In genomic region chr1:132543789-132544188, GRCm38 (mm10) we compare ENCODE assay signal across 16 mouse cellular contexts. TPM values are rescaled to one million over a fixed set of nuclear protein-coding genes. Genes with fewer than 3 reads are reported as not detected.
A peak's percentile ranks its signal among the peaks of the same experiment; 100 is the strongest.
DNase-seq lines count a peak whose midpoint lies in the region; ATAC-seq lines count a peak whose summit lies in the region.
"Had no signal": no experiment of that assay in that cellular context is flagged by ENCODE, and none has a peak within 500 bp of the region (broad histone marks: within the 10 kb centered on the region; RNA-seq: fewer than 3 reads in every experiment).

No protein-coding gene starts in this region.

- H3K9me3 ChIP-seq in forebrain, embryonic 13.5 days (replicated peaks) = no peaks in the 10 kb centered on the region
- no peaks in the 10 kb centered on the region for H3K9me3 ChIP-seq in forebrain, embryonic 10.5 days
- no peaks in the 10 kb centered on the region for H3K9me3 ChIP-seq in midbrain, embryonic 11.5 days (ENCODE audit: control insufficient read depth, low read length)
- H3K9me3 ChIP-seq in midbrain, embryonic 10.5 days (replicated peaks) = no peaks in the 10 kb centered on the region
- no peaks in the 10 kb centered on the region for H3K9me3 ChIP-seq in midbrain, embryonic 16.5 days (replicated peaks; ENCODE audit: control insufficient read depth, low read length, poor library complexity, severe bottlenecking)
- H3K9me3 ChIP-seq: embryonic facial prominence, embryonic 15.5 days had no signal

- no peak for DNase-seq in forebrain, embryonic 10.5 days (ENCODE audit: extremely low spot score, low spot score)
- peak; percentile 83 for DNase-seq in midbrain, embryonic 11.5 days (ENCODE audit: low spot score, missing footprints)
- no peak for DNase-seq in midbrain, embryonic 10.5 days (ENCODE audit: low spot score)
- peak; percentile 49 for DNase-seq in gastrocnemius, postnatal 10 days
- no peak for DNase-seq in retina, embryonic 14.5 days (ENCODE audit: low spot score)
- no peak for DNase-seq in kidney, adult 18-20 months
- DNase-seq: adrenal gland, postnatal 10 days; layer of hippocampus, postnatal 36 days; lung, postnatal 10 days; thymus, adult 2 months had no signal

- H3K4me1 ChIP-seq in forebrain, embryonic 13.5 days = peaks cover 29% of the 10 kb centered on the region
- H3K4me1 ChIP-seq in forebrain, embryonic 10.5 days = peaks cover 33% of the 10 kb centered on the region
- H3K4me1 ChIP-seq in midbrain, embryonic 11.5 days (ENCODE audit: control insufficient read depth, insufficient read depth, low read length) = peaks cover 6% of the 10 kb centered on the region; the same call in 1 of the 2 replicates
- H3K4me1 ChIP-seq in midbrain, embryonic 10.5 days = peaks cover 36% of the 10 kb centered on the region
- peaks cover 24% of the 10 kb centered on the region for H3K4me1 ChIP-seq in midbrain, embryonic 16.5 days (ENCODE audit: control insufficient read depth, insufficient read depth, low read length)

- no peak for ATAC-seq in forebrain, embryonic 13.5 days
- ATAC-seq in midbrain, embryonic 11.5 days (ENCODE audit: low FRiP score) = no peak
- no peak for ATAC-seq in midbrain, embryonic 16.5 days
- ATAC-seq: CD4-positive, CD25-positive, alpha-beta regulatory T cell, adult 4 months had no signal

- H3K4me2 ChIP-seq in forebrain, embryonic 13.5 days = no peak overlapping the region
- no peak overlapping the region for H3K4me2 ChIP-seq in midbrain, embryonic 11.5 days
- H3K4me2 ChIP-seq in midbrain, embryonic 16.5 days (ENCODE audit: low read length) = peak overlapping the region; percentile 91; the same call in 1 of the 2 replicates
- H3K4me2 ChIP-seq: liver, embryonic 11.5 days had no signal

- no peak overlapping the region for H3K4me3 ChIP-seq in forebrain, embryonic 13.5 days
- no peak overlapping the region for H3K4me3 ChIP-seq in forebrain, embryonic 10.5 days
- H3K4me3 ChIP-seq in midbrain, embryonic 11.5 days (ENCODE audit: low read depth, low read length) = no peak overlapping the region
- no peak overlapping the region for H3K4me3 ChIP-seq in midbrain, embryonic 10.5 days
- no peak overlapping the region for H3K4me3 ChIP-seq in midbrain, embryonic 16.5 days (ENCODE audit: low read depth, low read length)
- H3K4me3 ChIP-seq: embryonic facial prominence, embryonic 15.5 days had no signal

- peaks cover 28% of the 10 kb centered on the region for H3K27me3 ChIP-seq in forebrain, embryonic 13.5 days
- H3K27me3 ChIP-seq in forebrain, embryonic 10.5 days (ENCODE audit: poor library complexity, severe bottlenecking) = peaks cover 75% of the 10 kb centered on the region
- H3K27me3 ChIP-seq in midbrain, embryonic 11.5 days (ENCODE audit: control insufficient read depth, insufficient read depth, low read length) = peaks cover 21% of the 10 kb centered on the region
- H3K27me3 ChIP-seq in midbrain, embryonic 10.5 days (ENCODE audit: low read depth, poor library complexity, severe bottlenecking) = peaks cover 75% of the 10 kb centered on the region
- H3K27me3 ChIP-seq in midbrain, embryonic 16.5 days (ENCODE audit: control insufficient read depth, insufficient read depth, low read depth, low read length) = no peaks in the 10 kb centered on the region

- 67% methylated on average over 8 of the region's 8 CpGs for WGBS in forebrain, embryonic 13.5 days
- WGBS in forebrain, embryonic 10.5 days = 76% methylated on average over 8 of the region's 8 CpGs
- 68% methylated on average over 8 of the region's 8 CpGs for WGBS in midbrain, embryonic 11.5 days
- 72% methylated on average over 8 of the region's 8 CpGs for WGBS in midbrain, embryonic 10.5 days
- 65% methylated on average over 8 of the region's 8 CpGs for WGBS in midbrain, embryonic 16.5 days

- no peak overlapping the region for H3K9ac ChIP-seq in forebrain, embryonic 13.5 days
- no peak overlapping the region for H3K9ac ChIP-seq in midbrain, embryonic 11.5 days (ENCODE audit: low read length)
- H3K9ac ChIP-seq in midbrain, embryonic 16.5 days (ENCODE audit: low read depth, low read length) = peak overlapping the region; percentile 32; the same call in 1 of the 2 replicates
- H3K9ac ChIP-seq: embryonic facial prominence, embryonic 15.5 days had no signal

- peak overlapping the region; percentile 41 for H3K27ac ChIP-seq in forebrain, embryonic 13.5 days
- no peak overlapping the region for H3K27ac ChIP-seq in forebrain, embryonic 10.5 days
- no peak overlapping the region for H3K27ac ChIP-seq in midbrain, embryonic 11.5 days (ENCODE audit: low read depth, low read length)
- no peak overlapping the region for H3K27ac ChIP-seq in midbrain, embryonic 10.5 days (replicated peaks)
- peak overlapping the region; percentile 42; the same call in 1 of the 2 replicates for H3K27ac ChIP-seq in midbrain, embryonic 16.5 days (ENCODE audit: low read length)
- H3K27ac ChIP-seq: embryonic facial prominence, embryonic 15.5 days; kidney, postnatal 0 days had no signal

- H3K36me3 ChIP-seq in forebrain, embryonic 13.5 days (ENCODE audit: poor library complexity, severe bottlenecking) = no peaks in the 10 kb centered on the region
- H3K36me3 ChIP-seq in forebrain, embryonic 10.5 days (replicated peaks) = no peaks in the 10 kb centered on the region
- H3K36me3 ChIP-seq in midbrain, embryonic 11.5 days (ENCODE audit: control insufficient read depth, insufficient read depth, low read length) = no peaks in the 10 kb centered on the region
- no peaks in the 10 kb centered on the region for H3K36me3 ChIP-seq in midbrain, embryonic 10.5 days
- H3K36me3 ChIP-seq in midbrain, embryonic 16.5 days (ENCODE audit: control insufficient read depth, insufficient read depth, low read length) = no peaks in the 10 kb centered on the region
- H3K36me3 ChIP-seq: embryonic facial prominence, embryonic 15.5 days had no signal

RNA-seq across cellular contexts. Expression of gene Cntn2, which starts 0.7 kb away (rescaled TPM):
- polyA plus RNA-seq in forebrain, embryonic 13.5 days (2015; fragmentation: Nextera tagmentation; extraction: Ambion mirVana) = 53.6 and 68.9 TPM in 2 replicates
- 2.8 and 5.5 TPM in 2 replicates for polyA plus RNA-seq in forebrain, embryonic 10.5 days (2016; fragmentation: Nextera tagmentation; extraction: Ambion mirVana)
- 30.9 and 31.4 TPM in 2 replicates for polyA plus RNA-seq in midbrain, embryonic 11.5 days (2014; fragmentation: Nextera tagmentation; extraction: Ambion mirVana)
- polyA plus RNA-seq in midbrain, embryonic 10.5 days (2016; fragmentation: Nextera tagmentation; extraction: Ambion mirVana) = 14.2 and 34.9 TPM in 2 replicates
- under 1 TPM; 0.11 to 0.21 TPM for total RNA-seq in gastrocnemius, postnatal 10 days (2021)
- 28.2 and 34.6 TPM in 2 replicates for polyA plus RNA-seq in midbrain, embryonic 16.5 days (2015; fragmentation: Nextera tagmentation; extraction: Ambion mirVana)
- polyA plus RNA-seq: CD4-positive, CD25-positive, alpha-beta regulatory T cell, adult 4 months had no signal

RNA-seq across cellular contexts. Expression of gene Tmem81, which starts 37.8 kb away (rescaled TPM):
- 0.92 and 1.4 TPM in 2 replicates for polyA plus RNA-seq in forebrain, embryonic 13.5 days (2015; fragmentation: Nextera tagmentation; extraction: Ambion mirVana)
- polyA plus RNA-seq in forebrain, embryonic 10.5 days (2016; fragmentation: Nextera tagmentation; extraction: Ambion mirVana) = 1.4 and 1.5 TPM in 2 replicates
- 0.86 and 1.5 TPM in 2 replicates for polyA plus RNA-seq in midbrain, embryonic 11.5 days (2014; fragmentation: Nextera tagmentation; extraction: Ambion mirVana)
- polyA plus RNA-seq in midbrain, embryonic 10.5 days (2016; fragmentation: Nextera tagmentation; extraction: Ambion mirVana) = 1.2 and 1.6 TPM in 2 replicates
- 1 to 10 TPM; 1.3 to 1.9 TPM for total RNA-seq in gastrocnemius, postnatal 10 days (2021)
- 0.81 and 1.3 TPM in 2 replicates for polyA plus RNA-seq in midbrain, embryonic 16.5 days (2015; fragmentation: Nextera tagmentation; extraction: Ambion mirVana)

Comparison
In these comparisons a context has a peak if more than half of its experiments do, and no peak if none do; other contexts are left out.
1. H3K27ac ChIP-seq: peak in forebrain, embryonic 13.5 days (single experiment) and midbrain, embryonic 16.5 days (single experiment); none in forebrain, embryonic 10.5 days (single experiment), midbrain, embryonic 11.5 days (single experiment) and midbrain, embryonic 10.5 days (single experiment).
2. DNase-seq: peak in midbrain, embryonic 11.5 days (single experiment) and gastrocnemius, postnatal 10 days (single experiment); none in forebrain, embryonic 10.5 days (single experiment), midbrain, embryonic 10.5 days (single experiment), retina, embryonic 14.5 days (single experiment) and kidney, adult 18-20 months (single experiment).